Mouse (Mus musculus) midbrain, embryonic 12.5 days (tissue): ENCODE measurements around the gene Tiam1. TPM values are rescaled to one million over a fixed set of nuclear protein-coding genes. Genes with fewer than 3 reads are reported as not detected.

Experiments used
- ATAC-seq: fragments of 200-750 bp; cut with Nextera tagmentation; 2 replicates; pipeline ENCODE4 v1.8.0; 2017; ENCODE audit warnings: low read depth, moderate TSS enrichment, moderate library complexity; ENCODE audit not compliant: low FRiP score
- H3K27ac ChIP-seq: fragments of 300-500 bp; sonication (generic); replicated peaks from 2 replicates; pipeline ENCODE4 v1.5.1; 2016; ENCODE audit warnings: mild to moderate bottlenecking
- H3K27me3 ChIP-seq: fragments of 300-500 bp; sonication (generic); 2 replicates; pipeline ENCODE4 v1.6.1; 2016; ENCODE audit warnings: mild to moderate bottlenecking
- H3K36me3 ChIP-seq: fragments of 300-500 bp; sonication (generic); 2 replicates; pipeline ENCODE4 v1.6.1; 2016
- H3K4me1 ChIP-seq: fragments of 300-500 bp; sonication (generic); 2 replicates; pipeline ENCODE4 v1.6.1; 2016
- H3K4me2 ChIP-seq: fragments of 300-500 bp; sonication (generic); replicated peaks from 2 replicates; pipeline ENCODE4 v1.6.1; 2016; ENCODE audit warnings: mild to moderate bottlenecking, moderate library complexity
- H3K4me3 ChIP-seq: fragments of 300-500 bp; sonication (generic); 2 replicates; pipeline ENCODE4 v1.5.1; 2016; ENCODE audit warnings: mild to moderate bottlenecking
- H3K9ac ChIP-seq: fragments of 300-500 bp; sonication (generic); replicated peaks from 2 replicates; pipeline ENCODE4 v1.6.1; 2016; ENCODE audit warnings: mild to moderate bottlenecking, moderate library complexity
- H3K9me3 ChIP-seq: fragments of 300-500 bp; sonication (generic); 2 replicates; pipeline ENCODE4 v1.6.1; 2016; ENCODE audit warnings: mild to moderate bottlenecking
- WGBS: fragments of 180-500 bp; shearing (Covaris S2); methylation state at CpG from one replicate; pipeline ENCODE4 v1.1.7; 2016; 5-methylcytosine and 5-hydroxymethylcytosine counted together
- polyA plus RNA-seq: library from polyadenylated mRNA; unstranded; fragments of >200 nt; fragmentation: Nextera tagmentation; extraction: Ambion mirVana; gene quantifications from 2 replicates; pipeline ENCODE4 v1.2.1, GENCODE M21; 2016

Tiam1 gene
- polyA plus RNA-seq, 1 experiment from 2014 or later = 23.8 TPM

GRCm38 (mm10) chr16:90014596-90014995 is 129.0 kb downstream of the Tiam1 start:
- no peaks in the 10 kb centered on the region for H3K36me3 ChIP-seq
- no peak overlapping the region for H3K9ac ChIP-seq
- WGBS = 93% methylated on average over 9 of the region's 9 CpGs
- H3K27me3 ChIP-seq = no peaks in the 10 kb centered on the region
- H3K4me1 ChIP-seq = peaks cover 13% of the 10 kb centered on the region
- ATAC-seq = no peak
- no peak overlapping the region for H3K27ac ChIP-seq
- no peak overlapping the region for H3K4me2 ChIP-seq
- no peaks in the 10 kb centered on the region; the same call in 1 of the 2 replicates for H3K9me3 ChIP-seq
- no peak overlapping the region for H3K4me3 ChIP-seq

DNA sequence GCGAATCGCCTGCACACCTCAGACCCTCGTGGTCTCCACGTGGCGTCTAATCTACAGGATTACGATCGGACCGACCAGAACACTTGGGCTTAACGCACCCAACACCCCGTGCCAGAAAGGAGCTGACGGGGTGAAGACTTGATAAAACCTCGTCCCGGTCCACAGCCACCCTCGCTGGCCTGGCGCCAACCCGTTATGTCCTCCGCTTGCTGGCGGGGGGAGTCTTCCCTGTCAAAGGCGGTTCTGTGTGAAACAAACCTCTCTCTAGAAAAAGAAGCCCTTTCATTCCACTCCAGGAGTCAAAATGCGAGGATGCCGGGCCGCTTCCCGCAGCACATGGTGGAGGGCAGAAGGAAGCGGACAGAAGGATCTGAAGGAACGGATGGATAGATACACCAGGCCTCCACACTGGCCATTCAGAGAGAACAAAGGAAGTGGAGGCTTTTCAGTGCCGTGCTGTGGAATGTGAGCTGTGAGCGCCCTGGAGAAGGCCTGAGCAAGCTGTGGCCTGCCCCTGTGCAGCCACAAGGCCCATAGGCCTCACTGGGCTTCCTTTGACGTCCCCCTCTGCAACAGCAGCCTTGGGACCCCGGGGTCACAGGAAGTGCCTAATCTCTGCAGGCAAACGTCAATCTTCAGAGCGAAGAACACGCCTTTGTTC is 131.9 kb downstream of the Tiam1 start:
- H3K9ac ChIP-seq = no peak overlapping the region
- WGBS = 64% methylated on average over 32 of the region's 32 CpGs
- peak; percentile 65; the same call in 1 of the 2 replicates for ATAC-seq

GRCm38 (mm10) chr16:90008504-90008903 is 135.1 kb downstream of the Tiam1 start:
- Histone ChIP-seq H3K4me1 (peaks cover 13% of the 10 kb centered on the region), H3K27ac (no peak overlapping the region), H3K4me3 (no peak overlapping the region), H3K36me3 (no peaks in the 10 kb centered on the region), H3K27me3 (no peaks in the 10 kb centered on the region), H3K9ac (no peak overlapping the region), H3K4me2 (no peak overlapping the region), H3K9me3 (no peaks in the 10 kb centered on the region; the same call in 1 of the 2 replicates)
- 91% methylated on average over 6 of the region's 6 CpGs for WGBS
- no peak for ATAC-seq

More for the DNA sequence above, 131.9 kb downstream of the Tiam1 start:
- Histone ChIP-seq H3K4me3 (no peak overlapping the region), H3K4me1 (peaks cover 13% of the 10 kb centered on the region), H3K9me3 (no peaks in the 10 kb centered on the region; the same call in 1 of the 2 replicates), H3K27me3 (no peaks in the 10 kb centered on the region), H3K36me3 (no peaks in the 10 kb centered on the region), H3K27ac (peak overlapping the region; percentile 65; the same call in 1 of the 2 replicates), H3K4me2 (no peak overlapping the region)

DNA sequence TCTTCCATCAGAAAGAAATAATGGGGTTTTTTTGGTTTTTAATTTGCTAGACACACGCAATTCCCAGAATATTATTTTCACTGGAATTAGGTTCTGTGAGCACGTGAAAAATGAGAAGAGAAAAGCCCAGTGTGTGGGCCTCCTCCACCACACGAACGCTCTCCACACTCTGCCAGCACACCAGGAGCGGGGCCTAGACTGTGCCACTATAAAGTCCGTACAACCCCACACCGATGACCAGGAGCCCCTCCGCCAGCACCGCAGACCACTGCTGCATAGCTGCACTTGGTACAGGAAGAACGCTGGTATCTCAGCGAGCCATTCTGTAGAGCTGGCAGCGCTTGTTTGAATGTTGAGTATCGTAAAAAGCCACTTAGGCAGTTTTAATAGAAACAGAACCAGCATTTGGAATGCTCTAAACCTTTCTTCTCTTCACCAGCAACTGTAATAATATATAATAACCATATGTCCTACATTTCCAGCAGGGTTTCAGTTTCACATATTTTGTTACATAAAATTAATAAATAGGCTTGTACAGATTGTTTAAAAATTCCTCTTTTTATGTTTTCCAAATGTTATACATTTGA is 136.1 kb downstream of the Tiam1 start:
- Histone ChIP-seq H3K4me1 (peaks cover 11% of the 10 kb centered on the region), H3K4me2 (no peak overlapping the region), H3K36me3 (no peaks in the 10 kb centered on the region), H3K4me3 (no peak overlapping the region), H3K9me3 (no peaks in the 10 kb centered on the region; the same call in 1 of the 2 replicates), H3K27ac (no peak overlapping the region), H3K27me3 (no peaks in the 10 kb centered on the region), H3K9ac (no peak overlapping the region)
- 90% methylated on average over 13 of the region's 13 CpGs for WGBS
- no peak for ATAC-seq

DNA sequence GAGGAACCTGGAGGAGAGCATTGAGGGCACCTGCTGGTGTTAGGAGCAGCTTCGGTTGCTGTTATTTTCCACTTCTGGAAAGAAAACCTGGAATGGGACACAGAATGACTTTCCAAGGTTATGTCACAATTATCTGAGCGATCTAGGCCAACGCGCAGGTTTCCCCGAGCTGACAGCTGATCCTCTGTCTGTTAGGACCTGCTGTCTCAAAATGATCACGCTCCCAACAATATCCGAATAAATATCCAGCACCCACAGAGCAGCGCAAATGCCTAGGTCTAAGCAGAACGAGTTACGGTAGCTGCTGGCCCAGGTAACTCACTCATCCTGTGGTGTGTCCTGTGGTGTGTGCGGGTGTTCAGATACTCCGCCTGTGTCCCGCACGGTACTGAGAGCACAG is 140.0 kb downstream of the Tiam1 start:
- H3K4me1 ChIP-seq = no peaks in the 10 kb centered on the region
- H3K27ac ChIP-seq = no peak overlapping the region
- WGBS = 95% methylated on average over 14 of the region's 14 CpGs
- no peaks in the 10 kb centered on the region for H3K27me3 ChIP-seq
- ATAC-seq = no peak
- 0 out of 2 replicates have a peak, but pooled peaks cover 4% of the 10 kb centered on the region for H3K9me3 ChIP-seq
- H3K4me2 ChIP-seq = no peak overlapping the region
- no peak overlapping the region for H3K9ac ChIP-seq
- no peaks in the 10 kb centered on the region for H3K36me3 ChIP-seq
- H3K4me3 ChIP-seq = no peak overlapping the region

DNA sequence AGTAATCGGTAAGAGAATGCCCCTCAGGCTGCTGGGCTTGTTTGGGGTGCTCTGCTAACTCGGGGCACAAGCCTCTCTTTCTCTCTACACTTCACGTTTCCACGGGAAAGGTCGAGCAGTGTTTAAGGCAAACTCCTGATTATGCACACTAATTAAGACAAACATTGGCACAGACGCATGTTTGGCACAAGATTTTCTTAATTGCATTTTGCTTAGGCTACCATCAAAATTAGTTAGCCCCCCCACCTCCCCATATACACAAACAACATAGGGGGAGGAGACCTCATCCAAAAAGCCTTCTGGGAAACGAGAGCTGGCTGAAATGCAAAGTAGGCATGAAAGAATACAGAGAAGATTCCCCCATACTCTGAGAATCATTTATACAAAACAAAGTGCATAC is 148.4 kb downstream of the Tiam1 start:
- ATAC-seq = no peak
- no peaks in the 10 kb centered on the region for H3K4me1 ChIP-seq
- WGBS = 81% methylated on average over 7 of the region's 7 CpGs
- H3K27ac ChIP-seq = no peak overlapping the region
- no peak overlapping the region for H3K4me3 ChIP-seq
- H3K4me2 ChIP-seq = no peak overlapping the region
- peaks cover 6% of the 10 kb centered on the region; the same call in 1 of the 2 replicates for H3K36me3 ChIP-seq
- no peak overlapping the region for H3K9ac ChIP-seq
- H3K27me3 ChIP-seq = no peaks in the 10 kb centered on the region
- H3K9me3 ChIP-seq = 0 out of 2 replicates have a peak, but pooled peaks cover 4% of the 10 kb centered on the region

GRCm38 (mm10) chr16:89993991-89994825 is 149.4 kb downstream of the Tiam1 start:
- Histone ChIP-seq H3K36me3 (peaks cover 6% of the 10 kb centered on the region; the same call in 1 of the 2 replicates), H3K27me3 (no peaks in the 10 kb centered on the region), H3K4me2 (no peak overlapping the region), H3K9me3 (0 out of 2 replicates have a peak, but pooled peaks cover 2% of the 10 kb centered on the region), H3K27ac (no peak overlapping the region), H3K4me1 (0 out of 2 replicates have a peak, but pooled peaks cover 2% of the 10 kb centered on the region), H3K9ac (no peak overlapping the region), H3K4me3 (no peak overlapping the region)
- WGBS = 83% methylated on average over 17 of the region's 17 CpGs
- no peak for ATAC-seq

DNA sequence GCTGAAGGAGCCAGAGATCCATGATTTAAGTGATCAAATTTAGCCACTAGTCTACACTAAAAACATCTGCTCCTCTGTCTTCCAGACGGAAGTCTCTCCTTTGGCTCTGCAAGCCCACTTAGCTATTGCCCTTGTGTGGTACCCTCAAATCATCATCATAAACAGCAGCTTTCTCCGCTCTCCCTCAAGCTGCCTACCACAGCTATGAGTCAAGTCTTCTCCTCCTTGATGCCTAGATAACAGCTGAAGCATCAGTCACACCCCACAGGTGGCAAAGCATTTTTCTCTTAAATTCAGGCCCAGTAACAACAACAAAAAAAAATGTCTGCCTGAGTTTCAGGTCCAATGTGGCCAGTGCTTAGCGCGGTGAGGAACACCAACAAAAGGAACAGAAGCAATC is 150.1 kb downstream of the Tiam1 start:
- Histone ChIP-seq H3K27me3 (no peaks in the 10 kb centered on the region), H3K4me1 (0 out of 2 replicates have a peak, but pooled peaks cover 2% of the 10 kb centered on the region), H3K4me3 (no peak overlapping the region), H3K4me2 (no peak overlapping the region), H3K27ac (no peak overlapping the region), H3K9ac (no peak overlapping the region), H3K9me3 (no peaks in the 10 kb centered on the region), H3K36me3 (peaks cover 6% of the 10 kb centered on the region; the same call in 1 of the 2 replicates)
- 98% methylated on average over 4 of the region's 4 CpGs for WGBS
- ATAC-seq = no peak

DNA sequence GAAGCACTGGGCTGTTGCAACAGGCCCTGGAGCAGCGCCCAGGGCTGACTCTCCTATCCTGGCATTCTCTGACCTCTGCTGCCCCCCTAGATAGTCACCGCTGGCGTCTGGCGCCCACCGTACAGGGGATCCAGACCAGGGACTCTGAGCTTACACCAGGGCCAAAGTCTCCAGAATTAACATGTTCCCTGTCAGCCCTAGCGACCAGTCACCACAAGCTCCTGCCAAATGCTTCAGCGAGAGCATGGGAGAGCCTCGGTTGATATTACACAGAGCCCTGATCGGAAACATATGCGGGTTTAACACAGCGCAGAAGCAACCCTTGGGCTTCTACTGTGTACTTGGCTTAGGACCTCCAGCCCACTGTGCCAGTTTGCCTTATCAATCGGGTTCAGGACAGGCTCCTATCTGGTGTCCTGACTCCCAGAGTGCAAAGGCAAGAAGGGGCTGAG is 151.8 kb downstream of the Tiam1 start:
- 83% methylated on average over 12 of the region's 12 CpGs for WGBS
- Histone ChIP-seq H3K27ac (no peak overlapping the region), H3K9me3 (no peaks in the 10 kb centered on the region), H3K4me2 (no peak overlapping the region), H3K4me1 (peaks cover 3% of the 10 kb centered on the region; the same call in 1 of the 2 replicates), H3K27me3 (no peaks in the 10 kb centered on the region), H3K36me3 (peaks cover 6% of the 10 kb centered on the region; the same call in 1 of the 2 replicates), H3K4me3 (no peak overlapping the region), H3K9ac (no peak overlapping the region)
- no peak for ATAC-seq

DNA sequence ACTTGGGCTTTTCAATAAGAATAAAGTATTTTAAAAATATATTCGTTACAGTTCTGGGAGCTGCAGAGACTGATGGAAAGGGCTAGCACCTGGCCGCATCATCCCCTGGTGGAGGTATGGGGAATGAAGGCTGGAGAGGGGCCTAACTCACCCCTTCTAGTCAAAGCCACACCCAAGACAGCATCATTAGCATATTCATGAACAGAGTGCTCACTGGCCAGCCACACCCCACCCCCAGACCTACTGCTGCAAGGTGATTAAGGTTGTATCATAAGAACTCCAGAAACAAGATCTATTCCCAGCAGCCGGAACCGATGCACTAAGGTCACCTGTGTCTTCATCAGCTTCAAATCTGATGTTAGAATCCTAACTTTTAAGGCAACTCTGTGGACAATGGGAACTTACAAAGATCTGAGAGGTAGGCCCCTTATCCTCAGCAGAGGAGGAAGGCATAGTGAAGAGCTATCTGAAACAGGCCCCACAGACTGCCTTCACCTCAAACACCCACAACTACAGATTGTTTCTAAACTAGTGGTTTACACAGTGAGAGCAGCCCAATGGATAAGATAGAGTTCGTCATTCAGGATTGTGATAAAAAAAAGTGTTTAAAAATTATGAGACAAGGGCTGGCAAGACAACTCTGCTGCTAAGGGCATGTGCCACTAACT is 153.1 kb downstream of the Tiam1 start:
- peaks cover 8% of the 10 kb centered on the region; the same call in 1 of the 2 replicates for H3K4me1 ChIP-seq
- ATAC-seq = no peak

DNA sequence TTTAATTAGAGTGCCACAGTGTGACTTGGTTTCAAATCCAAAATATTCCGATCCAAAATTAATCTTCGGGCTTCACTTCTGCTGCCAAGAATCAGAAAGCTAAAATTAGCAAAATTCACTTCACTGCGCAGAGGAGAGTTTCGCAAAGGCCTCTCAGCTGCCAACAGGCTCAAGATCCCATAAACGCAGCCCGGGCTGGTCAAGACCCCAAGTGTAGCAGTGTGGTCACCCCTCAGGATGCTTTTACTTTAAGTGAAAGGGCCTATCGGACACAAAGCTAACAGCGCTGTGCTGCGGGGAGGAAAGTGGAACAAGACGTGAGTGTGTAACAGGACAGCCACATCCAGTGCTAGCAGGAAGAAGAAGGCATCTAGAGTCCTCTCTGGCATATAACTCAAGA is 153.8 kb downstream of the Tiam1 start:
- Histone ChIP-seq H3K36me3 (no peaks in the 10 kb centered on the region), H3K9ac (no peak overlapping the region), H3K9me3 (no peaks in the 10 kb centered on the region), H3K4me3 (no peak overlapping the region), H3K27me3 (no peaks in the 10 kb centered on the region), H3K27ac (no peak overlapping the region), H3K4me2 (no peak overlapping the region), H3K4me1 (peaks cover 8% of the 10 kb centered on the region; the same call in 1 of the 2 replicates)
- no peak for ATAC-seq
- 91% methylated on average over 10 of the region's 10 CpGs for WGBS

More for the DNA sequence above, 153.1 kb downstream of the Tiam1 start:
- Histone ChIP-seq H3K9ac (no peak overlapping the region), H3K4me2 (no peak overlapping the region), H3K9me3 (no peaks in the 10 kb centered on the region), H3K27ac (no peak overlapping the region), H3K27me3 (no peaks in the 10 kb centered on the region), H3K4me3 (no peak overlapping the region), H3K36me3 (no peaks in the 10 kb centered on the region)
- WGBS = 86% methylated on average over 5 of the region's 5 CpGs
